Mouse (Mus musculus) adrenal gland (tissue): ENCODE results near the gene Gfpt2.
"Not testable (repeated sequence)": the region's sequence is repeated elsewhere in the genome, so short reads cannot be mapped to it uniquely, and the experiment has no call there.

Source experiments
- intact Hi-C: fragments of 180-260 bp; cut with DNase I; formaldehyde crosslinking; loops from one replicate; pipeline ENCODE4 v1.15.1; 2025
- long read RNA-seq, 2 experiments: library from polyadenylated mRNA; unstranded; transcript quantifications; one replicate each; pipeline ENCODE4 v2.0.0; 2020; ENCODE audit warnings: borderline replicate concordance in 1 of 2; ENCODE audit not compliant: insufficient replicate concordance in 1 of 2

The Gfpt2 gene
- long read RNA-seq, experiment 1, partial matches to known transcripts: 0 of 2 reads
- long read RNA-seq, experiment 1, other reads (novel, unspliced or antisense): 0 of 2 reads
- long read RNA-seq, experiment 2, partial matches to known transcripts: 1 of 3 reads
- long read RNA-seq, experiment 2, other reads (novel, unspliced or antisense): 0 of 3 reads

DNA sequence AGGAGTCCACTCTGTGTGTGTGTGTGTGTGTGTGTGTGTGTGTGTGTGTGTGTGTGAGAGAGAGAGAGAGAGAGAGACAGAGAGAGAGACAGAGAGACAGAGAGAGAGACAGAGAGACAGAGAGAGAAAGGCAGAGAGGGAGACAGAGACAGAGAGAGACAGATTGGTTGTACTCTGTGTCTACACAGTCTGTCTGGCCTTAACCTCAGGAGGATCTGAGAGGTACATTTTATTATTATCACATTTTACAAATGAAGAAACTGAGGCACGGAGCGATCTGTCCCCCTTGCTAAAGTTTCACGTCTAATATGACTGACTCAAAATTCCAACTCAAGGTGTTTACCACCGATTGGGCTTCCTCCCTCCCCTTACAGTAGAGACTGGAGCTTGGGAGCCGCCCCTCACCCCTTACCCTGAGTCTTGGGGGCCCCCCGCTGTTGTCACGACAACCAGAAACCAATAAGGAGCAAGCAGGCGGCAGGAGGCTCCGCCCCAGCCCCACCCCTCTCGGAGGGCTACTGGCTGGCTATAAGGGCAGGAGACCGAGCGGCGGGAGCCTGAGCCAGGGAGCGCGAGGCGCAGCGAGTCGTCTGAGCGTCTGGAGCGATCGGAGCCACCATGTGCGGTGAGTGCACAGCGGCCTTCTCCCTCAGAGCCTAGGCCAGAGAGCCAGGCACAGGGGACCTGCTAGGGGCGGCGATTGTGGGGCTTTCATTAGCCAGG, at the start of gene Gfpt2:
TSS of gene Gfpt2 (plus strand) at position 560 of the 723 bp plus-strand sequence.
- intact Hi-C loops: no loop called here

DNA sequence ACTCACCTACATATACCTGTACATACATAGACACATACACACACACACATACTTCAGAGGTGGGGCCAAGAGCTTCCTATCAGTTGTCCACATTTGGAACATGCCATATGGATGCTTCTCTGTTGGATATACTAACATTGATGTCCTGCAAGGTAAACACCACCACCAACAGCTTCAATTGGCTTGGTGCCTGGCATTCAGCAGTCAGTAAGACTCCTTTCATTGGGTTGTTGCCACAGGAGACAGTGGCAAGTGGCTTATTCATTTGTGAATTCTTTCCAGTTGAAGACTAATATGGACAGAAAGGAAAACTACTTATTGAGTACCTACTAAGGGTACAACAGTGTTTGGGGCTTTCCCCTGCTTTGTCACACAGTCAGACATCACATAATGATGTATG, 49.0 kb upstream of the Gfpt2 start:
- intact Hi-C loops: no loop called here

DNA sequence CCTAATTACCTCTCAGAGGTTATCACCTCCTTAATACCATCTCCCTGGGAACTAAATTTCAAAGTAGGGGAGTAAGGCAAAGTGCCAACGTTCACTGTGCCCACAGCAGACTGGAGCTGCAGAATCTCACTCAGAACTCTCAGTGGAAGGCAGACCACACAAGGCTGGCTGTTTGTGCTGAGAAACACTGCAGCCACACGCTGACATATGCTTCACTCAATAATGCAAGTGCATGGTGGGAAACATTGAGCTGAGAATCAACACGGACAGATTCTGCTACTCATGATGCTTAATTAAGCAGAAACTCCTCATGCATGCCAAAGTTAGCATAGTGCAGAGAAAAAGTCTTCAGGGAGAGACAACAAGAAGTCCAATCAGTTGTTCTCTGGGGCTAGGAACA, 48.1 kb upstream of the Gfpt2 start:
- intact Hi-C loops: no loop called here

DNA sequence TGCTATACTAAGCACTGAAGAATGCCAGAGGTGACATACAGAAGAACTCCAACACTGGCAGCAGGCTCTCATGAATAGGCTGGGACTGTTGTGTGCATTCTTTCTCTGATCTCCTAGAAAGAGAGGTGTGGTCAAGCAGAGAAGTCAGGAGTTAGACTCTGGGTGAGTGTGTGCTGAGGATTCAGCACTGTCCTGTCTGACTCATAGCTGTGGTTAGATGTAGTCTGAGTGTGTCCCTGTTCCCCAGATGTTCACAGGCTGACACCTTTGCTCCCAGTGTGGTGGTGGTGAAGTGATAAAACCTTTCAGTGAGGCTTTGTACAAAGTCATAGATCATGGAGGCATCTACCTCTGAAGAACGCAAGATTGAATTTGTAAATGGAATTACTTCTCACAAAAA, 47.2 kb upstream of the Gfpt2 start:
- intact Hi-C loops: no loop called here

DNA sequence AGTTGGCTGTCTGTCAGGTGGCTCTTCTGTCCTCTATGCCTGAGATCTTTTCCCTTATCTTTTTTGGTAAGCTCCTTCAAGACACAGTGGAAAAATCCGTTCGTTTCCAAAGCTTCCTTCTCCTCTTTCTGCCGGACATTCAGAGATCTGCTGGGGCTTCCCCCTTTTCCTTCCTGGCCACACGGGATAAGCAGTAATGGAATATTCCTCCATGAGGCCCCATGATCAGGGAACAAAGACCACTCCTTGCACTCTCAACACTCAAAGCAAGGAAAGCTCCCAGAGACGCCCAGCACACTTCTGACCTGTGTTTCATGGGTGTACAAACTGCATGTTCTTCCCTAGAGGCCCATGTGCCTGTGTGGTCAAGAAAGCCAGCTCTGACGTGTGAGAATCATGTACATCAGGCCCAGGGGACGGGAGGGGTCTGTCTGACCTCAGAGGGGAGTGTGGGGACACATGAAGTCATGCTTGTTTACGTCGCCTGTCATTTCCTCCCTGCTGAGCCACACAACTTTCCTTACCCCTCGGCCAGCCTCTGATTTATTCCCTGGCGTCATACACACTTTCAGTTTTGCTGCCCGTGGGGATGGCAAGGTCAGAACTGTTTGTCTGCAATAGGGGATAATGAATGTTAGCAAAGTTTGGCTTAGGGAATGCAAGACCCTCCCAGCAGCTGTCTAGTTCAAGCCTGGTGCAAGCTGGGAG, 38.9 kb upstream of the Gfpt2 start:
- intact Hi-C loops: no loop called here

DNA sequence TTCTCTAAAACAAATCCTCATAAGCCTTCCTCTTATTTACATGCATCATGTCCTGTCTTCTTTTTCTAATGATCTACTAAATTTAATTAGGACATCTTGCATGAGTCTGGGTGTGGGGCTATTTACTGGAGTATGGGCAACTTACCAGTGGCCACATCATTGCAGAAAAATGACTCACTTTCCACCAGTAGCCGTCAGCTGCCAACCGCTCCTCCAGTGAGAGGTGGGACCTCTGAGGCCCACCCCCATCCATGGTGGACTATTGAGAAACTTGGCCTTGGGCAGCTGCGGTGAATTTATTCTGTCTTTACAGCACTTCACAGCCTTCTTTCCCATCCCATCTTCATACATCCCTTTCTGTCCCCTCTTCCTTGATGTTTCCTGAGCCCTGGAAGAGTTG, 35.9 kb upstream of the Gfpt2 start:
- intact Hi-C loops: no loop called here

DNA sequence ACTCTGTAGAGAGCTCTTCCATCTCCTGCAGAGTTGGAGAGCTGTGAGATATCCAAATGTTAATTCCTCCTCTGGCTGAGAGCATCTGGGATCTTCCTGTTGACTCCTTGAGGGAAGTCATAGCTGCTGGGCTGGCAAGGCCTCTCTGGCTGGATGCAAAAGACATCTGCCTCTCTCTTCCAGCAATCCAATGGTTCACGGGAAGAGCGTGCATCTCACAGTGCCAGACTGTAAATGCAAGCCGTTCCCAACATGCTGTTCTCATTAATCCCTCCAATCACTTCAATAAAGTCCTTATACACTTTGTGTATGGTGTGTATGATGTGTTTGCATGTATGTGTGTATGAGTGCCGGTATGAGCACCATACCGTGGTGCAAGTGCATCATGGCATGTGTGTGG, 32.8 kb upstream of the Gfpt2 start:
- intact Hi-C loops: no loop called here

DNA sequence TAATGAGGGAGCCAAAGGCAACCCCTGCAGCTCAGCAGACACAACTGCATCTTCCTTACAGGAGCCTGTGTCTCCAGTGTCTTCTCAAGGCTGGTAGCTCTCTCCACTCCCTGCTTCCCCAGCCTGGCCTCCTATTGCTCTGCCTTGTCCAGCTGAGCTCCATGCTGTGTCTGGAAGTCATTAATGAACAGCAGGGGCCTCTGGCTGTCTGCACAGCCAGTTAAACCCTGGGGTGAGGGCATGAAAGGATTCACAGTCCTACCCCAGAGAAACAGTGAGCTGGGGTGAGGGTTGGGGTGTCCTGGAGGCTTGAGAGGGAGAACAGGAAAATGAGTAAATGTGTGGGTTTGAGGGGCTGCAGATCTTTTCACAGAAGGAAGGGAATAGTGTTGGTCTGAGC, 30.4 kb upstream of the Gfpt2 start:
- intact Hi-C loops: no loop called here

DNA sequence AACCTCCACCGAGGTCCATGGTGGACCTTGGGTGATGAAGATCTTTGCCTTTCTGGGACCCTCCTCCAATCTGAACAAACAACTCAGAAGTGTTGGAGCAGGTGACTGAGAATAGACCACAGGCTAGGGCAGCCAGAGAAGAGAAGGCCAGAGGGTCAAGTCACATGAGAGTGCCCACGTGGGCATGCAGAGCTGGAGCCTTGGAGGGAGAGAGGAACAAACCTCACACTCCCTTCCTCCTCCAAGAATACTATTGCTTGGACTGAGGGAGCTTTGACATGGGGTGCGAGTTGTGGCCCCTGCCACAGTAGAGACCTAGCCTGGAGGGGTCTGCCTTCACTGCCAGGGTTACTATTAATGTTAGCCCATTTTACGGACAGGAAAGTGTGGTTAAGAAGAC, 30.0 kb upstream of the Gfpt2 start:
- intact Hi-C loops: no loop called here

DNA sequence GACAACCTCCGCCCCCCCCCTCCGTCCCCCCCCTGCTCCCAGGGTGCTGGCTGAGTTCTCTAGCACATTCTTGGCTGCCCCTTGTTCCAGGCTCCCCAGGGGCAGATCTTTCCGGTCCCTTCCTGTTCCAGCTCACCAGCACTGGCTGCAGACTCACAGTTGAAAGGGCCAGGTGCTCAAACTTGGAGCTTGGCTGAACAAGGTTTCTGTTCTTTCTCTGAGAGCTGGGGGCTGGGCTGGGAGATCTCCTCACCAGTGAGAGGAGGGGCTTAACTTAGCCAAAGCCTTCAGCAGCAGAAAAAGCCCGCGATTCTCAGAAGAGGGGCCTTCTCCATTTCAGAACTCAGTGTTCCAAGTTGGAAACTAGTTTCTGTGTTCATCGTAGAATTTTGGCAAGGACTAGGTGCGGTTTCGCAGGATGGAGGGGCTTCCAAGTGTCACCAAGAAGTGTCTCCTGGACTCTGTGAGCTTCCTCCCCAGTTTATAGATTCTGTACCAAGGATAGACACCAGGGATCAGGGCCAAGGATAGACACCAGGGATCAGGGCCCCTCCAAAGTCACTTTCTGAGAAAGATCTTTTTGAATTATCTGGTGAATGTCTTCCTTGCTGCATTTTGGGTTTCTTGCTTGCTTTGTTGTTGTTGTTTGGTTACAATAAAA, 29.2 kb upstream of the Gfpt2 start:
- intact Hi-C loops: no loop called here

DNA sequence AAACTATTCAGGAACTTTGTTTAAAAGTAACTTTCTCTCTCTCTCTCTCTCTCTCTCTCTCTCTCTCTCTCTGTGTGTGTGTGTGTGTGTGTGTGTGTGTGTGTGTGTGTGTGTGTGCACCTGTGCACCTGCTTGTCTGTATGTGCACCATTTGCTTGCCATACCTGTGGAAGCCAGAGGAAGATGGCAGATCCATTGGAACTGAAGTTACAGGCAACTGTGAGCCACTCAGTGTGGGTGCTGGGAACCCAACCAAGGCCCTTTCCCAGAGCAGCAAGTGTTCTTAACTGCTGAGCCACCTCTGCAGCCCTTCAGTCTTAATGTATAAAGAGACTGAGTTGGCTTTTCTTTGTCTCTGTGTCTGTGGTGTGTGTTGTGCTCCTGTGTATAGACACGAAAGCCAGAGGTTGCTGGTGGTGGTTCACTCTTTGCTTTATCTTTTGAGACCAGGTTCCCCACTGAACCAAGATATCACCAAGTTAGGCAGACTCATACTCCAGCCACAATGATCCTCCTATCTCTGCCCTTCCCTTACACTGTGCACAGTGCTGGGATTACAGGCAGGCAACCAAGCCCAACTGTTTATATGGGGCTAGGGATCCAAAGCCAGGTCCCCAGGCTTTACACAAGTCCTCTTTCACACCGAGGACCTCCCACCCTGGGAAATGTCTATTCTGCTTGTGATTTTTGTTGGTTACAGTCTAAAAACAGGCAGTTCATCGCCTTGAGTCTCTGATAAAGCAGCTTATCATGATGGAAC, 28.4 kb upstream of the Gfpt2 start:
- intact Hi-C loops: no loop called here

DNA sequence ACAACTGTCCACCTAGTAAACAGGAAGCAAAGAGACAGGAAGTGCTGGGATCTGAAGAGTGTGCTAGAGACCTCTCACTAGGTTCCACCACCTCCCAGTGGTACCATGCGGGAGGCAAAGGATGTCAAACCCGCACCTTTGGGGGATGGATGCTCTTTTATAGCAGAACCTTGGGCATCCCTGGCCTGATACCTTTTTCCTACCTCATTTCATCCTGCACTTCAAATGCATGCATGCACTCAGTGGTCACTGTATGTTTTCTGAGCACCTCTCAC, 27.9 kb upstream of the Gfpt2 start:
- intact Hi-C loops: no loop called here

DNA sequence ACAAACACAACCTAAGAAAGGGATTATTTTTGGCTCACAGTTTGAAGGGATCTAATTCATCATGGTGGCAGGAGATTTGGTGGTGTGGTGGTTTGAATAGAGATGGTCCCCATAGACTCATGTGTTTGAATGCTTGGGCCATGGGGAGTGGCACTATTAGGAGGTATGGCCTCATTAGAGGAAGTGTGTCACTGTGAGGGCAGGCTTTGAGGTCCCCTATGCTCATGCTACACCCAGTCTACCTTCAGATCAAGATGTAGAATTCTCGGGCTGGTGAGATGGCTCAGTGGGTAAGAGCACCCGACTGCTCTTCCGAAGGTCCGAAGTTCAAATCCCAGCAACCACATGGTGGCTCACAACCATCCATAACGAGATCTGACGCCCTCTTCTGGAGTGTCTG, 26.5 kb upstream of the Gfpt2 start:
- intact Hi-C loops: not testable (repeated sequence)

DNA sequence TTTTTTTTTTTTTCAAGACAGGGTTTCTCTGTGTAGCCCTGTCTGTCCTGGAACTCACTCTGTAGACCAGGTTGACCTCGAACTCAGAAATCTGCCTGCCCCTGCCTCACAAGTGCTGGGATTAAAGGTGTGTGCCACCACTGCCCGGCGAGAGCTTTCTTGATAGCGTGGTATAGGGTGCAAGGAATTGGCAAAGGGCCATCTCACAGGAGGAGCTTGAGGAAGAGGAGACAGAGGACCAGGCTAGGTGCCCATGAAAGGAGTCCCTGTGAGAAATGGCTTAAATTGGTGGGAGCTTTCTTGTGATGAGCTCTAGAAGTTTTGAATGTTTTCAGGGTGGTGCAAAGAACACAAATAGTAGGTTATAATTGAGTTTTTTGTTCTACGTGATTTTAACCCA, 25.2 kb upstream of the Gfpt2 start:
- intact Hi-C loops: no loop called here

DNA sequence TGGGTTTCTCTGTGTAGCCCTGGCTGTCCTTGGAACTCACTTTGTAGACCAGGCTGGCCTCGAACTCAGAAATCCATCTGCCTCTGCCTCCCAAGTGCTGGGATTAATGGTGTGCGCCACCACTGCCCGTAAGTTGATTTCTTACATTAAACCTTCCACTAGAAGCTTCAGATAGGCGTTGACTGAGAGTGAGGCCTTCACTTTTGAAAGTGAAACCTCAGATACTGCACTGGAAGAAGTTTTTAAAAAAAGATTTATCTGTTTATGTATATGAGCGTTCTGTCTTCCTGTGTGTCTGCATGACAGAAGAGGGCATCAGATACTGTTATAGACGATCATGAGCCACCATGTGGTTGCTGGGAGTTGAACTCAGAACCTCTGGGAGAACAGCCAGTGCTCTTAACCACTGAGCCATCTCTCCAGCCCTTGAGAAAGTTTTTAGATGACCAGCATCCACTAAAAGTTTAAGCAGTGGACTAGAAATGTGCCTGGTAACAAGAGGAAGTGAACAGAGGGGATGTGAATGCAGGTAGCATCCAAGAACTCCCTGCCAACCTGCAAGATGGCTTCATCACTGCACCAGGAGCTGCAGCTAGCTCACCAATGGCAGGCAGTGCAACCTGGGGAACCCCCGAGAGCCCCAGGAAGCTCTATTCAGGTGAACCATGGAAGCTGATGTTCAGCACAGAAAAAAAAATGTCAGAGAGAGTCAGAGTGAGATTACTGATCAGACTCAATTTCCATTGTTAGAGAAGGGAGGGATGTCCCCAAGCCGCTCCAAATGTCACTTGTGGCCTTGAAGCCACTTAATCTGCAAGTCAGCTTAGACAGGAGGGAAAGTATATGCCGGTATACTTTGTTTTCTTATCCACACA, 23.1 kb upstream of the Gfpt2 start:
- intact Hi-C loops: no loop called here

DNA sequence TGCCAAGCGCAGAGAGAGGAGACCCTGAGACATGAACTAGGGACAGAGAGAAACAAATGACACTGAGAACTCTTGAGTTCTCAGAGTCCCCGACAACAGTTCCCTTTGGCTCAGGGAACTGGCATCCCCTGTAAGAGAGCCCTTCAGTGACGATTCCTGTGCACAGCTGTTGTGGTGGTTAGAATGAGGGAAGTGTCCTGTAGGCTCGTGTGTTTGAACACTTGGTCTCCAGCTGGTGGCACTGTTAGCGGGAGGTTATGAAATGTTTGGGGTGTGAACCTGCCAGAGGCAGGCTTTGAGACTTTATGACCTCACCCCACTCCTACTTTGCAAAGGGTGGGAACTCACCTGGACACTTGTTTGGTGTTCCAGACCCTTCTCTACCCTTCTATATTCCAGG, 21.7 kb upstream of the Gfpt2 start:
- intact Hi-C loops: no loop called here

DNA sequence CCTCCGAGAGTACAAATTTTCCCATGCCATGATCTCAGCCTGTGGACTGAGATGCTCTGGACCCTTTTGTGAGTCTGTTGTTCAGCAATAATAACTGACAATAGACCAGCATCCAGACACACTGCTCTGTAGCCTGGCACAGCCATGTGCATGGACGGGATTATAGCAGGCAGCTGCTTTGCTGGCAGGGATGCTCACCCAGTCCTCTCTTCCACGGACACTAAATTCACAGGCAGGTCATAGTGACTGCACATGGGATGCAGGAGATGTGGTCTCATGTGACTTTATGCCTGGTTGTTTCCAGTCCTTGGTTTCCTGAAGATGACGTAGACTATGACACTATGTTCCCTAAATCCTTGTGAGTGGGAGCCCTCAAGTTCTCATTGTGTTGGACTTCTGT, 19.1 kb upstream of the Gfpt2 start:
- intact Hi-C loops: no loop called here

DNA sequence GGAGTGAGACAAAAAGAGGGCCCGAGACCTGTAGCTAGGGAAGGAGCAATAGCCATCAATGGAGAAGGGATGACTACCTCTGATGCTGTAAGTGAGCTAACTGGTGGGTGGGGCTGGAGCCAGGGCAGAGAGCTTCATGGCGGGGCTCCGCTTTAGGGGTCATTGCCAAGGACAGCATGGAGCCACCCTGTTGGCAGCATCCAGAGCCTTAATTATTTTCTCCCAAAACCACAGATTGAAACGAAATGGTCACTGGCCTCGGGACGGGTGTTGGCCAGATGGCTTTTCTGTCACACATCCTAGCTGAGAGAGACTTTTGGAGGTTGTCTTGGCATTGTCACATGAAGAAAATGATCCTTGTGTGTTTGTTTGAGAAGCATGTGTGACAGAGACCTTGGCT, 15.1 kb upstream of the Gfpt2 start:
- intact Hi-C loops: no loop called here

DNA sequence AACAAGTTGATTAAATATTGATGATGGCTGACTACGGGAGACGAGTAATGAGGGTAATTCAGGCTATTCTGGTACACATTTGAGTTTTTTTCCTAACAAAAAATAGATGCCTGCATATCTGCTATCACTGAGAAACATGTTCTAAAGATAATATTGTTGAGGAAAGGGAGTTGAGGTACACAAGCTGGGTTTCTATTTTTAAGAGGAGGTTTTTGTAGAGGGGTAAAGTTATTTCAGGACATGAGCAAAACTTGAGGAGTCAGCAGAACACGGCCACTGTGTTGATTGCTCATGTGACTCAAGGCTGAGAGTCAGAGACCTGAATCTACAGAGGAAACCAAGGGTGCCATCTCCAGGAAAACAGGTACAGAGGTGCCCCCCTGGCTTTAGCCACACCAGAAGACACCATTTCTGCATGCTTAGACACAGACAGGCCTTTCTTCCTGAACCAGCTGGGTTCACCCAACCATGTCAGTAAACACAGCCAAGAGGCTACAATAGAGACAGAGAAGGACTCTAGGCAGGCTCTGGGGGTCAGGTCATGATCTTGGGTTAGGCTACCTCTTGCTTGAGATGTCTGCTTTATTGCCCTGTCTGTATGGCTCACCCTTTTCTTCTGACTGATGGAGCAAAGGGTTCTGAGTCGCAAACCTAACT, 13.7 kb upstream of the Gfpt2 start:
- intact Hi-C loops: no loop called here

DNA sequence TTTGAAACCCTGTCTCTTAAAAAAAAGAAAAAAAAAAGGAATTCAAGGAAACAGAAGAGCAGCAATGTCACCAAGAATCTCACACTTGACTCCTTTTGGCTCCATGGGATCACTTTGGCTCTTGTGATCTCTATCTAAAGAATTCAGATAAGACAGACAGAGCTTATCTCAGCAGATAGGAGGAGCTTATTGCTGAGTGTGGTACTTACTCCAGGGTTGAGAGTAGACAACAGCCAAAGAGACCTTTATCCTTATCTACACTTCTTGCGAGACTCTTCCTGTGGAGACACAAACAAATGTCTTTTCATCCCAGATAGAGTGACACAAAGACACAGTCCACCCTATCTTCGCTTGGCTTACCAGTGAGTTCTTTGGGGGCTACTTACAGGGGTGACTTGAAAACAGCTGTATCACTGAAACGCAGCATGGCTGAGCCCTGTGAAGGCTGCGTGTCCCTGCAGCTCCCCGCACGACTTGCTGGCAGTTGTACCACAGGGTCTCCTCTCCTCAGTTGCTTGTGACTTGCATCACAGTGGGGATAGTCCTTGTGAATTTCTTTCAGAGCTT, 12.1 kb upstream of the Gfpt2 start:
- intact Hi-C loops: no loop called here
